Mouse (Mus musculus): ENCODE data around the gene Tlr5. TPM values are rescaled to one million over a fixed set of nuclear protein-coding genes. Genes with fewer than 3 reads are reported as not detected.
A peak's percentile ranks its signal among the peaks of the same experiment; 100 is the strongest.

The Tlr5 gene
- polyA plus RNA-seq, 1 experiment from 2014 or later = 0.47 TPM

DNA sequence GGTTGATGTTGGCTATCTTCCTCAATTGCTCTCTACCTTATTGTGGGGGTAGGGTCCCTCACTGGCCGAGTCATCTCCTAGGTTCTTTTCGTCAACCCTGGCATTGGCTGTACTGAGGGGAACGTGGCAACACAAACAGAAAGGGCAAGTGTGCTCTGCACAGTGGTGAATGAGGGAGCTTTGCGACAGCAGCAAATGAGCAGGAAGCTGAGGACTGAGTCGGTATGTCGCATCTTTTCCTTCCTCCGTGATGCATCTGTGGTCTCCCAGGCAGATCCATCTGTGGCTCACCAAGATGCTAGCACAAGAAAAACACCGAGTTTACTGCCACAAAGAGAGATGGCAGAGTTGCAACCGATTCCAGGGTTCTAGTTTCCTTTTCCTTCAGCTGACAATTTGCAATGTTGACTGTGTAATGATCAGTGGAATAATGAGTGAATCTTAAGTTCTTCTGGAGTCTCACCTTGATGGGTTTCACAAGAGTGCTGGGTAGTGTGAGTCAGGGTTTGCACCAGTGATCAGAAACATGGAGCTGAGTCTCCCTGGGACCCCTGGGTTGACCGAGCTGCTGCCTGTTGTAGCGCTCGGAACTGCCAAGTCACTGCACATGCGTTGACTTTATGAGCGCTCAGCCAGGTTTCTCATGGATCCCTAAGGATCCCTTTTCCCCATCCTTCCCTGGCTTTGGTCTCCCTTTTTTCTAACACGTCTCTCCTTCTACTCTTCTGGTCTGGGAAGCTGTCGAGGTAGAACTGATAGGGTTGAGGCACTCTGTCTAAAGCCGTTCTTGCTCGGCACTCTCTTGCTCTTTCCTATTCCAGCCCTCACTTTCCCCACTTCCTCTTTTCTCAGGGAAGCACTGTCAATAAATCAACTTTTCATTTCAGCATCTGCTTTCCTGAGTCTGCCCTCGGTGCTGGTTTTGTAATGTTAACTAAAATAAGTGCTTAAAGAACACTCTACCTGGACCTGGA is 26.4 kb upstream of the Tlr5 start:
- no peaks in the 10 kb centered on the region for H3K27me3 ChIP-seq (replicated peaks)
- no peaks in the 10 kb centered on the region for H3K36me3 ChIP-seq
- no peak overlapping the region for H3K4me3 ChIP-seq
- 83% methylated on average over 19 of the region's 19 CpGs for WGBS
- ATAC-seq (ENCODE audit: low FRiP score, low read depth) = no peak
- H3K9ac ChIP-seq = no peak overlapping the region
- no peak overlapping the region for H3K4me2 ChIP-seq (replicated peaks)
- H3K9me3 ChIP-seq = no peaks in the 10 kb centered on the region
- H3K27ac ChIP-seq = no peak overlapping the region
- no peaks in the 10 kb centered on the region for H3K4me1 ChIP-seq

DNA sequence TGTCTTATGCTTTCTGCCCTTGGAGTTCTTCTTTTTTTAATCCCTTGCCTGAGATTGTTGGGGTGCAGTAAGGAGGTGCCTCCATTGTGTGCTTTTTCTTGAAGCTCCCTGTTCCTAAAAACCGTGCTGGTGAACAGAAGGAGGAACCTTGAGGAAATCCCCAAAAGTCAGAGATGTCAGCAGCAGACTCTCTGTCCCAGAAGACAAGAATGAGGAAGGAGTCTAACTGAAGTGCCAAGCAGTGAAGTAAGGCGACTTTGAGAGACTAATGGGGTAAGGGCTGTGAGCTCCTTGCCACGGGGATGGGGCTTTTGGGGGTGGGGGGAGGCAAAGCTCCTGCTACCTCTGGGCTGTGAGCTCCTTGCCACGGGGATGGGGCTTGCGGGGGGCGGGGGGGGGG is 19.1 kb upstream of the Tlr5 start:
- H3K27ac ChIP-seq = no peak overlapping the region
- no peak overlapping the region for H3K9ac ChIP-seq
- H3K4me3 ChIP-seq = no peak overlapping the region
- no peaks in the 10 kb centered on the region for H3K27me3 ChIP-seq (replicated peaks)
- ATAC-seq (ENCODE audit: low FRiP score, low read depth) = no peak
- no peak overlapping the region for H3K4me2 ChIP-seq (replicated peaks)
- H3K9me3 ChIP-seq = no peaks in the 10 kb centered on the region
- 0 out of 2 replicates have a peak, but pooled peaks cover 3% of the 10 kb centered on the region for H3K4me1 ChIP-seq
- 49% methylated on average over 6 of the region's 6 CpGs for WGBS
- H3K36me3 ChIP-seq = no peaks in the 10 kb centered on the region

DNA sequence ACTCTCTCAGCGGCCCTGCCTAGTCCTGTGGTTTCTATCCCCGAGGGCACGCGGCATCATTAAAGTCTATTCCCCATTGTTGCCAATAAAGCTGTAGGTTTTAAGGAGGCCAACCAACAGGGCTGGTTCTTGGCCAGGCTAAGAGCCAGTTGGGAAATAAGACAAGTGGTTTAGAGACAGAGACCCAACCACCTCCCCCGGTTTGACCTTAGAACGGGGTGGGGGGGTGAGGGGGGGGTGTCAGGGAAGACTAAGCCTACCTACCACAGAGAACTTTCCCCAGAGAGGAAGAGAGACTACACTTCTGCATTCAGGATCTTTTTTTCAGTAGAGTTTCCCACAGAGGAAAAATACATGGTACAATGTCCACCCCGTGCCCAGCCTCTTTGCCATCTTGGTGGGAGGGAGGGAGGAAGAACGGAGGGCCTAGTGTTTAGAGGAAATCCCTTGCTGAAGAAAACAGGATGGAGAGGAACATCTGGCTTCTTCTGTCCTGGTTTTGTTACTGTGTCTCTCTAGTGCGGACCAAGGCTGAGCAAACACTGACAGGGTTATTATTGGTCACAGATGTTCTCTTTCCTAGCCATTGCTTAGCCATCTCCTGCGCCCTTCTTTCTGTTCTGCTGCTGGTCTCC is 17.0 kb upstream of the Tlr5 start:
- Histone ChIP-seq H3K4me3 (no peak overlapping the region), H3K27me3 (replicated peaks) (no peaks in the 10 kb centered on the region), H3K36me3 (no peaks in the 10 kb centered on the region), H3K9ac (no peak overlapping the region), H3K4me1 (peaks cover 7% of the 10 kb centered on the region; the same call in 1 of the 2 replicates), H3K27ac (no peak overlapping the region), H3K4me2 (replicated peaks) (no peak overlapping the region), H3K9me3 (no peaks in the 10 kb centered on the region)
- ATAC-seq (ENCODE audit: low FRiP score, low read depth) = no peak
- 52% methylated on average over 10 of the region's 10 CpGs for WGBS

DNA sequence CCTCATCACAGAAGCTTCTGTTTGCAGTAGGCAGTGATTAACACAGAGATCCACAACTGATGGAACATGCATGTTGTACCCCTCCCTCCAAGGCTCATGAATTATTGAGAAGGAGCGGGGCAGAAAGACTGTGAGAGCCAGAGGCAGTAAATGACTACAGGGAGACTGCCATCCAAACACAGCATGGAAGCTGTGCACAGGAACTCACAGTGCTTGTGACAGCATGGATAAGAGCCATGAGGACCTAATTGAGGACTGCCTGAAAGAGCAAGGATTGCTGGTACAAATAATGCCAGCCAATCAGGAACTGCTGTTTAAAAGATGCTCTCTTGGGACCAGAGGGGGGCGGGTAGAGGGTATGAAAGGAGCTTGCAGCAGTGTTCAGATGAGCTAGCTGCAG is 12.7 kb upstream of the Tlr5 start:
- no peak overlapping the region for H3K4me2 ChIP-seq (replicated peaks)
- WGBS = 76% methylated on average over 2 of the region's 2 CpGs

DNA sequence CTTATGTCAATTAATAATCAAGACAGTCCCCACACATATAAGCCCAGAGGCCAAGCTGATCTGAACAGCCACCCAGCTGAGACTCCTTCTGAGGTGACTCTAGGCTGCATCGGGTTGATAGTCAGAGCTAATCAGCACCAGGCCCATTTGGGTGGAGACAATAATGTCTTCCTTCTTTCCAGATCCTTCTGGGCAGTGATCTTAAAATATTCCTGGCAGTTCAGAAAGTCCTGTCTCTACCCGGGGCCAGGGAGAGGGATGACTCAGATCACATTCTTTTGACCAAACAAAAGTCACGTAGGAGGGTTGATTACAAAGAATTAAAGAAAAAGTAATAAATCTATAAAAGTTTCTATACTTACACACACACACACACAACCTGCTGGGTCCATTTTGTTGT is 10.7 kb upstream of the Tlr5 start:
- H3K27ac ChIP-seq = no peak overlapping the region
- no peak for ATAC-seq (ENCODE audit: low FRiP score, low read depth)
- 90% methylated on average over 3 of the region's 3 CpGs for WGBS
- H3K27me3 ChIP-seq (replicated peaks) = no peaks in the 10 kb centered on the region
- no peak overlapping the region for H3K4me2 ChIP-seq (replicated peaks)
- H3K9ac ChIP-seq = no peak overlapping the region
- peaks cover 3% of the 10 kb centered on the region; the same call in 1 of the 2 replicates for H3K4me1 ChIP-seq
- H3K36me3 ChIP-seq = no peaks in the 10 kb centered on the region
- no peak overlapping the region for H3K4me3 ChIP-seq
- H3K9me3 ChIP-seq = no peaks in the 10 kb centered on the region

More for the DNA sequence above, 12.7 kb upstream of the Tlr5 start:
- Histone ChIP-seq H3K9ac (no peak overlapping the region), H3K27ac (no peak overlapping the region), H3K9me3 (no peaks in the 10 kb centered on the region), H3K36me3 (no peaks in the 10 kb centered on the region), H3K27me3 (replicated peaks) (no peaks in the 10 kb centered on the region), H3K4me3 (no peak overlapping the region), H3K4me1 (peaks cover 7% of the 10 kb centered on the region; the same call in 1 of the 2 replicates)
- ATAC-seq (ENCODE audit: low FRiP score, low read depth) = no peak

DNA sequence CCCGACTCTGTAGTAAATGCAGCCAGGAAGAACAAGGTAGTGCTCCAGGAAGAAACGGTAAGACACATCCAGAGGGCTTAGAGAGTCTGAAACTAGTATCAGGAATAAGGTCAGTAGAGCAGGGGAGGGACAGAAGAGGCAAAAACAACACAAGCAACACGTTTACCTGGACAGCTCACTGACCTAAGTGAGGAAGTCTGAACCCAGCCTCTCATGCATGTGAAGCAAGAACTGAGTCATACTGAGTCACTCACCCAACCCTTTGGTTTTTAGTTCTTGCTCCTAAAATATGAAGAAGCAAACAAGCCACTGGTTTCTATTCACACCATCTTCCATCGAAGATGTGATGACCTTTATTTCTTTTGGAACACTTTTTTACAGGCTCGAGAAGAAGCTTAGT is 9.9 kb upstream of the Tlr5 start:
- Histone ChIP-seq H3K9ac (no peak overlapping the region), H3K4me3 (no peak overlapping the region), H3K36me3 (no peaks in the 10 kb centered on the region), H3K27ac (no peak overlapping the region), H3K27me3 (replicated peaks) (no peaks in the 10 kb centered on the region), H3K4me1 (peaks cover 3% of the 10 kb centered on the region; the same call in 1 of the 2 replicates), H3K4me2 (replicated peaks) (no peak overlapping the region), H3K9me3 (no peaks in the 10 kb centered on the region)
- ATAC-seq (ENCODE audit: low FRiP score, low read depth) = no peak
- 80% methylated on average over 5 of the region's 5 CpGs for WGBS

DNA sequence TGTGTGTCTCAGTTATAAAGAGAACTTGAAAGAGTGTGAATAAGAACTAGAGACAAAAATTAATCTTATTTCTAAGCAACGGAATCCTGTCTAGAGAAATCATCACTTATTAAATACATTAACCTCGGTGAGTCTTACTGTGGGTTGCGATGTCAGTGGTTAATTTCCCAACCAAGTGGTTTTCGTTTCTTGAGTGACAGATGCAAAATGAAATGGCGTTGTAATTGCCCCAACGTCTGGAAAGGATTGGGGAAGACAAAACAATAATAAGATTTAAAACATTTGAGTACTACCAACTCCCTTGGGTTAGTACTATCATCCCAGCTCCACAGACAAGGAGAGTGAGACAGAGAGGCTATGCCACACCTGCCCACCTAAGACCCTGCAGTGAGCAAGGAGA is 9.0 kb upstream of the Tlr5 start:
- no peak overlapping the region for H3K4me3 ChIP-seq
- H3K9me3 ChIP-seq = no peaks in the 10 kb centered on the region
- H3K9ac ChIP-seq = no peak overlapping the region
- 85% methylated on average over 6 of the region's 6 CpGs for WGBS
- no peaks in the 10 kb centered on the region for H3K27me3 ChIP-seq (replicated peaks)
- no peak for ATAC-seq (ENCODE audit: low FRiP score, low read depth)
- no peak overlapping the region for H3K4me2 ChIP-seq (replicated peaks)
- no peak overlapping the region for H3K27ac ChIP-seq
- no peaks in the 10 kb centered on the region for H3K36me3 ChIP-seq
- H3K4me1 ChIP-seq = peaks cover 3% of the 10 kb centered on the region; the same call in 1 of the 2 replicates

DNA sequence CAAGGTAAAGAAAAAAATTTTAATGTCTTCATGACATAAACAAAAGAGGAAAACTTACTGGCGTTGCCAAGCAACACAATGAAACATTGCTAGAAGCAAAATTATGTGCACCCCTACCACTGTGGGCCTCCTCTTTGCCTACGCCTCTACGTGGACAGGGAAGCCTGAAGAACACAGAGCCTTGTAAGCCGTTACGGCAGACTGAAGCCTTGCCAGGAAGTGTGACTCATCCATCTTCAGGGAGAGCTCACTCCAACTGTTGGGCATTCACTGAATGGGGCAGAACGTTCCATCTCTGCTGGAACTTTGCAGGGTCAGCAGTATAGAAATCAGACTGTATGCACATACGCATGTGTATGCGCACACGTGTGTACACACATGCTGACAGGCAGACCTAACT is 3.3 kb upstream of the Tlr5 start:
- Histone ChIP-seq H3K4me2 (replicated peaks) (no peak overlapping the region), H3K36me3 (no peaks in the 10 kb centered on the region), H3K27ac (no peak overlapping the region), H3K4me1 (peaks cover 7% of the 10 kb centered on the region; the same call in 1 of the 2 replicates), H3K27me3 (replicated peaks) (peaks cover 4% of the 10 kb centered on the region; the same call in 1 of the 2 replicates), H3K9me3 (no peaks in the 10 kb centered on the region), H3K9ac (no peak overlapping the region), H3K4me3 (no peak overlapping the region)
- WGBS = 78% methylated on average over 9 of the region's 9 CpGs
- no peak for ATAC-seq (ENCODE audit: low FRiP score, low read depth)

DNA sequence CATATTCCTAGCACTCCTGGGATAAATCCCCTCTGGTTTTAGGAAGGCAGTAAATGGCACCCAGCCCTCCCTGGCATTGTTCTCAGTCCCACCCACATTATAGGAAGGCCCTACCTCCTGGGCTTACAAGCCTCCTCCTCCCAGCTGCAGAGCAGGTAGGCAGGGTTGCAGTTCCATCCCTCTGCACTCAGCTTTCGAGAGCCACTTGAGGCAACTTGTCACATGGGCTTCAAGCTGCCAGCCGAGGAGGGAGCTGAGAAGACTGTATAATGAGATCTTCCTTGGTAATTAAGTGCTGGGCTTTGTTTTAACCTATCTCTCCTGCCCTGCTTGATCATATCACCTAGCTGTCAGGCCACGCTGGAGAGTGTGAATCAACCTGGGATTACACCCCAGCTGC is 1.4 kb upstream of the Tlr5 start:
- Histone ChIP-seq H3K4me2 (replicated peaks) (no peak overlapping the region), H3K9ac (no peak overlapping the region), H3K36me3 (no peaks in the 10 kb centered on the region), H3K9me3 (no peaks in the 10 kb centered on the region), H3K4me3 (no peak overlapping the region), H3K27ac (no peak overlapping the region), H3K27me3 (replicated peaks) (peaks cover 16% of the 10 kb centered on the region; the same call in 1 of the 2 replicates), H3K4me1 (peaks cover 7% of the 10 kb centered on the region; the same call in 1 of the 2 replicates)
- WGBS = 31% methylated on average over 3 of the region's 3 CpGs
- no peak for ATAC-seq (ENCODE audit: low FRiP score, low read depth)

DNA sequence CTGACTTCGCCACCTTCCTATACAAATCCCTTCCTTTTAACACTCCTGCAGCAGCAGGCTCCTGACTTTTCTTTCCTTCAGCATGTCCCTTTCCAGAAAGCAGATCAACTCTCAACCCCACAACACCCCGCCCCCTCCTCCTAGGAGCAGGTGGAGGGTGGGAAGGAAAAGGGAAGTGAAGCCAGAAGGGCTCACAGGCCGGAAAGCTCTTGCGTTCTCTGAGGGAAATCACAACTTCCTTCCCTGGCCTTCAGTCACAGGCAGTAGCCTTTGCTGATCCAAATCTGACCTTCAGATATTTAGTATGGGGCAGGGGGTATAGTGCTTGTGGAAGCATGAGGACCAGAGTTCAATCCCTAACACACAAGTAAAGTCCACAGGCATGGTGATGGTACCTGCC is 921 bp upstream of the Tlr5 start:
- Histone ChIP-seq H3K27ac (no peak overlapping the region), H3K9me3 (no peaks in the 10 kb centered on the region), H3K4me2 (replicated peaks) (no peak overlapping the region), H3K27me3 (replicated peaks) (peaks cover 16% of the 10 kb centered on the region; the same call in 1 of the 2 replicates), H3K36me3 (no peaks in the 10 kb centered on the region), H3K4me3 (no peak overlapping the region), H3K4me1 (peaks cover 7% of the 10 kb centered on the region; the same call in 1 of the 2 replicates), H3K9ac (no peak overlapping the region)
- 79% methylated on average over 4 of the region's 4 CpGs for WGBS
- ATAC-seq (ENCODE audit: low FRiP score, low read depth) = no peak

DNA sequence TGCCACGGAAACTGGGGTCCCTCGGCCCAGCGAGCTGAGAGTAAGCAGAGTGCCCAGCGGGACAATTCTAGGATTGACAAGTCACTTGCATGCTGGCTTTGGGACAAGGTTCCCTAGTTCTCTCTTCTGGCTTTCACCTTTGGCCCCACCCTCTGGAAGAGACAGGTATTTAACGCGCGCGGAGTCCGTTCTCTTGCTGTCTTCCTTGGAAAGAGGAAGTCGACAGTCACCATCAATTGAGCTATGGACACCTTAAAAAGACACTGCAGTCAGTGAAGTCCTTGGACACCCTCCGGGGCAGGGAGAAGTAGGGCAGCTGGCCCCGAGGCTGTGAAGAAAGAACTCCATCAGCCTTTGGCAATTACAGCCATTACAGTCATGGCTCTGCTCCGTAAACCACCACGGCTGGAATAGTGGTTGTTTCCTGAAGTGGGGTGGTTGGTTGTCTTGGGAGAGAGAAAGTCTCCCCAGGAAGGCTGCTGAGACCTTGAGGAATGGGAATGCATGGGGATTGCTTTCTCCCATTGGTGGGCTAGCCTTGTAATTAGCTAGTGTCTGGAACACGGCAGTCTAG is 546 bp downstream of the Tlr5 start:
- no peak overlapping the region for H3K27ac ChIP-seq
- WGBS = 13% methylated on average over 15 of the region's 15 CpGs
- H3K27me3 ChIP-seq (replicated peaks) = peaks cover 16% of the 10 kb centered on the region; the same call in 1 of the 2 replicates
- peak overlapping the region; percentile 53; the same call in 1 of the 2 replicates for H3K9ac ChIP-seq
- H3K4me2 ChIP-seq (replicated peaks) = peak overlapping the region; percentile 75
- peak overlapping the region; percentile 35 for H3K4me3 ChIP-seq
- ATAC-seq (ENCODE audit: low FRiP score, low read depth) = no peak
- no peaks in the 10 kb centered on the region for H3K9me3 ChIP-seq
- peaks cover 16% of the 10 kb centered on the region for H3K4me1 ChIP-seq
- no peaks in the 10 kb centered on the region for H3K36me3 ChIP-seq
